Mouse (Mus musculus): ENCODE measurements at regions not wholly inside any gene's neighbourhood (a gene's known extent, or its start where the extent isn't known, plus 50 kb on each side); places are given as distances from the start of the nearest gene placed in this dataset.

GRCm38 (mm10) chr6:24263796-24264195, 95.9 kb upstream of the Slc13a1 start:
- no peak for DNase-seq (ENCODE audit: low read depth)

DNA sequence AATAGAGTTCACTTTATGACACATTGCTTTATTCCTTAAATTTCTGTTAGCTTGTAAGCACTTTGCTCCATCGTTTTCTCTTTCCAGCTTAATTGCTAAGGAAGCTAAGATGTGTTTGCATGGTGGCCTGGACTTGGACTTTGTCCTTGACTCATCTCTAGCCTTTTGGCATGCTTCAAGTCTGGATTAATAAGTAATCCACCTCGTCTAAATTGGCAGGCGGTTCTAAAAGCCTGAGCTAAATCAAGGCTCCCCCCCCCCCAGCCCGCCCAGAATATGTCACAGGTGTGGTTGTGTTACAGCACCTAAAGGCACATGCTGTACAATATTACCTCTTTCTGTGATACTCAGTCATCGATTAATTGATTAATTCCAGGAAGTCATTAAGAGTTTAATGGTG, 94.7 kb upstream of the Slc13a1 start:
- no peak for DNase-seq (ENCODE audit: low read depth)

GRCm38 (mm10) chr6:24245591-24245990, 77.7 kb upstream of the Slc13a1 start:
- no peak for DNase-seq (ENCODE audit: low read depth)

DNA sequence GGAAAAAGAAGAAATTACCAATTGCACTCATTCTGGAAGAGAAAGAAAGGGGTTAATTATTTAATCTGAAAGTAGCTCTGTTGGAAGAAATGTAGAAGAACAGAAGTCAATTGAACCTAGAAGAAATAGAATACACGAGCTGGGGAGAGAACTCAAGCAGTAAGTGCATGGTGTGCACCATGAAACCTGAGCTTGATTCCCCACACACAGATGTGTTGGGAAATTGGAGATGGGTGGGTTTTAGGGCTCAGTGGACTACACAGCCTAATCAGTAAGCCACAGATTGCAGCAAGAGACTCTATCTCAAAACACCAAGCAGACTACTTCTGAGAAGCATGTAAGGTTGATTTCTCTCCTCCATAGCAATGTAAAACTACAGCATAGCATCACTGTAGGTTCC, 70.6 kb upstream of the Slc13a1 start:
- DNase-seq (ENCODE audit: low read depth), result no peak

GRCm38 (mm10) chr6:24238054-24238453, 70.2 kb upstream of the Slc13a1 start:
- DNase-seq (ENCODE audit: low read depth), result no peak

DNA sequence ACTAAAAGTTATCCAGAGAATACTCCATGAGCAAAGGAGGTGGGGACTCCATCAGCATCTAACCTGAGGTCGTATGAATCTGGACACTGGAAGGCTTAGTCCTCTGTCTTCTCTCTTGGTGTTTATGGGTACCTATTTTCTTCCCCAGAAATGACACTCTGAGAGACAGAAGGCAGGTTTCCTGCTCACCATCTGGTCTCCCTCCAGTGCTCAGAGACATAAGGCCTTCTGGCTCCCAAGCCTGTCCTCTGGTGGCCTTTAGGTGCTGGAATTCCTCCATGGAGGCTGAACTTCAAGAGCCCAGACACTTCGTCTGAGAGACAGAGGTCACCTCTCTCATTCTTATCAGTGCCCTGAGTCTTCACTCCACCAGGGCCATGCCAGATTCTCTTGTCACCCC, 65.7 kb upstream of the Slc13a1 start:
- no peak for DNase-seq (ENCODE audit: low read depth)

DNA sequence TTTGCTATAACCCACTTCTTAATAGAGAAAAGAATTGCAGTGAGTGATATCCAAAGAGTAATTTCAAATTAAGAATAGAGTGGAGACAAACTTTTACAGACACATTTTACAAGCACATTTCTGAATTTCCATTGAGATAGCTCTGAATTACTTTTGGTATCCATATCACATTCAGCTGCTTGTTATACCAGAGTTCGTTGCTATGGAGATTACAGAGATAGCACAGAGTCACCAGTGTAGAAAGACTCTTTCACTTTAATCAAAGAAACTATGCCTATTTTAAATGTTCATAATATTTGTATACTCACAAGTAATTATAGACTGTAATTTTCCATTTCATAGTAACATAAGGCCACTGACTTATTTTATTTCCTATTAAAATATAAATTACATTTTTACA, 52.7 kb upstream of the Slc13a1 start:
- no peak for DNase-seq (ENCODE audit: low read depth)

GRCm38 (mm10) chr6:24219882-24220522, 52.1 kb upstream of the Slc13a1 start:
- DNase-seq (ENCODE audit: low read depth), result no peak

Data from naive thymus-derived CD4-positive, alpha-beta T cell, adult 2 months (primary cell).